Mouse (Mus musculus) heart, embryonic 14.5 days (tissue): ENCODE data around the gene Tex21. TPM values are rescaled to one million over a fixed set of nuclear protein-coding genes. Genes with fewer than 3 reads are reported as not detected.

Source experiments
- ATAC-seq: fragments of 200-750 bp; cut with Nextera tagmentation; 2 replicates; pipeline ENCODE4 v1.8.0; 2017; ENCODE audit warnings: low read depth, moderate TSS enrichment; ENCODE audit not compliant: insufficient number of reproducible peaks, insufficient read depth, low FRiP score
- H3K27ac ChIP-seq, 2 experiments: fragments of 200-500 bp in 1 of 2; fragments of 300-500 bp in 1 of 2; sonication (generic) in 1 of 2; replicated peaks in 1 of 2; 2 replicates each; pipeline ENCODE4 v1.5.1; 2012 to 2014; ENCODE audit warnings: low read depth in 2 of 2, low read length in 2 of 2, control low read depth in 1 of 2, mild to moderate bottlenecking in 1 of 2, mixed read lengths in 1 of 2; ENCODE audit not compliant: control insufficient read depth in 1 of 2, insufficient read depth in 1 of 2
- H3K27me3 ChIP-seq: fragments of 300-500 bp; sonication (generic); 2 replicates; pipeline ENCODE4 v1.6.1; 2014; ENCODE audit warnings: mild to moderate bottlenecking, low read length, control low read depth; ENCODE audit not compliant: control insufficient read depth, insufficient read depth
- H3K36me3 ChIP-seq: fragments of 300-500 bp; sonication (generic); 2 replicates; pipeline ENCODE4 v1.6.1; 2014; ENCODE audit warnings: mild to moderate bottlenecking, control low read depth, low read length, mixed read lengths; ENCODE audit not compliant: control insufficient read depth, insufficient read depth
- H3K4me1 ChIP-seq, 2 experiments: fragments of 200-500 bp in 1 of 2; fragments of 300-500 bp in 1 of 2; sonication (generic) in 1 of 2; 2 replicates each; pipeline ENCODE4 v1.6.1; 2012 to 2014; ENCODE audit warnings: low read length in 2 of 2, control low read depth in 1 of 2, mixed read lengths in 1 of 2; ENCODE audit not compliant: control insufficient read depth in 2 of 2, insufficient read depth in 2 of 2
- H3K4me2 ChIP-seq: fragments of 300-500 bp; sonication (generic); 2 replicates; pipeline ENCODE4 v1.6.1; 2014; ENCODE audit warnings: mild to moderate bottlenecking, low read length
- H3K4me3 ChIP-seq, 2 experiments: fragments of 200-500 bp in 1 of 2; fragments of 300-500 bp in 1 of 2; sonication (generic) in 1 of 2; 2 replicates each; pipeline ENCODE4 v1.5.1; 2012 to 2014; ENCODE audit warnings: low read length in 2 of 2, mild to moderate bottlenecking in 2 of 2, control low read depth in 1 of 2, low read depth in 1 of 2, moderate library complexity in 1 of 2; ENCODE audit not compliant: control insufficient read depth in 1 of 2, insufficient read depth in 1 of 2
- H3K9ac ChIP-seq: fragments of 300-500 bp; sonication (generic); 2 replicates; pipeline ENCODE4 v1.6.1; 2014; ENCODE audit warnings: mild to moderate bottlenecking, low read length
- H3K9me3 ChIP-seq: fragments of 300-500 bp; sonication (generic); 2 replicates; pipeline ENCODE4 v1.6.1; 2016; ENCODE audit warnings: low read length, control low read depth; ENCODE audit not compliant: control insufficient read depth
- WGBS: fragments of 180-500 bp; shearing (Covaris S2); extraction: QIAGEN DNeasy Blood & Tissue Kit; methylation state at CpG from one replicate; pipeline ENCODE4 v1.1.7; 2014; 5-methylcytosine and 5-hydroxymethylcytosine counted together
- polyA plus RNA-seq: library from polyadenylated mRNA; unstranded; fragments of >200 nt; fragmentation: Nextera tagmentation; extraction: Ambion mirVana; gene quantifications from 2 replicates; pipeline ENCODE4 v1.2.1, GENCODE M21; 2014

Gene Tex21
- polyA plus RNA-seq, 1 experiment from 2014 or later, result 0.22 TPM

DNA sequence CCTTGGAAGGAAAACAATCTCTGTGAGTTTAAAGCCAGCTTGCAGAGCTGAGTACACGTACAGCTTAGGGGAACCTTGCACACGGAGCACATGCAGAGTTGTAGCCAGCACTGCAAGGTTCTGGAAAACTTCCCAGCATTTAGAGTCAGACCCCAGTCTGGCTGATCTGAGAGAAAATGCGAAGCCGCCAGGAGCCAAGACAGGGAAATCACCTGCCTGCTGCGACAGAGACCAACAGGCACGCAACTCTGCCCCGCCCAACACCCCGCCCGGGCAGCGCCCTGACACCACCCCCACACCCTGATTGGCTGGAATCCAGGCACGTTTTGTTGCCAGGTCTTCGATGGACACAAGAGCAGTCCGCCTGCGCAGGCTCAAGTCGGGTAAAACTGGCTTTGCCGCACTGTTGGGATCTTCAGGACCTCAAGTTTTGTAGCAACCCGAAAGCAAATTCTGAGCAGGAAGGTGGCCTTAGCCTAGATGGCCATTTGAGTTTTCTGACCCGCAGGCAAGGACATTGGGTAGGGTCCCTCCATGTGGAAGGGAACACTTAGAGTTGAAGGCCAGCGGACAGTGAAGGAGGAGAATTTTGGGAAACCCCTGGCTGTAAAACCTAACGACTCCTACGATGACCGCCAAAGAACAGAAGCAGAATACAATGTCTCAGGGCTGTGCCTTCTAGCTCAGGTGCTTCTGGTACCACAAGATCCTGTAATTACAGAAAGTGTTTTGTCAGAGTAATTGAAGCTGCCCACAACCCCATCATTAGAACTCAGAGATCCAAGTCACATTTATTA, 50.4 kb downstream of the Tex21 start:
- H3K9me3 ChIP-seq, result no peaks in the 10 kb centered on the region
- H3K9ac ChIP-seq, result peak overlapping the region; percentile 66
- H3K27ac ChIP-seq, result peak overlapping the region; percentile 41 to 46
- peak overlapping the region; percentile 41 to 43 for H3K4me3 ChIP-seq
- under 1% methylated on average over 22 of the region's 22 CpGs for WGBS
- H3K36me3 ChIP-seq, result no peaks in the 10 kb centered on the region
- ATAC-seq, result peak; percentile 74
- H3K4me1 ChIP-seq, result peaks cover 4 to 6% of the 10 kb centered on the region in 2 experiments; a peak in 2 of 4 replicates
- H3K27me3 ChIP-seq, result no peaks in the 10 kb centered on the region
- peak overlapping the region; percentile 96 for H3K4me2 ChIP-seq

DNA sequence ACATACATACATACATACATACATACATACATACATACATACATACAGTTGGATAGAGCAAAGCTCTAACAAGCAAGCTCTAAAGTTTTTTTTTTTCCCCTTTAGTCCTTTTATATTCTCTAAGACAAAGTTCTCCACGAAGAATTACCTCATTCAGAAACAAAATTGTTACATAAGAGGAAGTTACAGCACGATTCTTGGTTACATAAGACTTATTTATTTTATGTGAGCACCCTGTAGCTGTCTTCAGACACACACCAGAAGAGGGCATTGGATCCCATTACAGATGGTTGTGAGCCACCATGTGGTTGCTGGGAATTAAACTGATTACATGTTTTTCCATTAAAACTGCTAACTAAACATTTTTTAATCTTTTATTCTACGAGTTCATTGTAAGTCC, 52.0 kb downstream of the Tex21 start:
- Histone ChIP-seq H3K36me3 (no peaks in the 10 kb centered on the region), H3K4me1 (peaks cover 4 to 6% of the 10 kb centered on the region in 2 experiments; a peak in 2 of 4 replicates), H3K4me3 (no peak overlapping the region), H3K9me3 (no peaks in the 10 kb centered on the region), H3K9ac (no peak overlapping the region), H3K4me2 (no peak overlapping the region), H3K27me3 (no peaks in the 10 kb centered on the region), H3K27ac (no peak overlapping the region)
- no peak for ATAC-seq
- 58% methylated on average over 3 of the region's 3 CpGs for WGBS

DNA sequence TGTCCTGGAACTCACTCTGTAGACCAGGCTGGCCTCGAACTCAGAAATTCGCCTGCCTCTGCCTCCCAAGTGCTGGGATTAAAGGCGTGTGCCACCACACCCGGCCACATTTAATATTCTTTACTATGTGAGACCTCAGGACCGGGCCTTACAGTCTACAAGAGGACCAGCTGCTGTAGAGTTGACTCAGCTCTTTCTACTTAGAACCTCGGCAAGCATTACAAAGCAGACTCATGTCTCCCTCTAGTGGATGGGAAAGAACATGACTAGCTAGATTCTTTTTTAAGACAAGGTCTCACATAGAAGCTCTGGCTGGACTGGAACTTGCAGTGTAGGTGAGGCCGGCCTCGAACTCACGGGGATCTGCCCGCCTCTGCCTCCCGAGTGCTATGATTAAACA, 55.6 kb downstream of the Tex21 start:
- no peak overlapping the region for H3K4me2 ChIP-seq
- no peak overlapping the region for H3K27ac ChIP-seq
- H3K27me3 ChIP-seq, result no peaks in the 10 kb centered on the region
- H3K4me1 ChIP-seq, result no peaks in the 10 kb centered on the region; a peak in 1 of 4 replicates
- 44% methylated on average over 11 of the region's 11 CpGs for WGBS
- no peak for ATAC-seq
- no peak overlapping the region for H3K4me3 ChIP-seq
- H3K9me3 ChIP-seq, result no peaks in the 10 kb centered on the region
- H3K36me3 ChIP-seq, result no peaks in the 10 kb centered on the region
- no peak overlapping the region for H3K9ac ChIP-seq

DNA sequence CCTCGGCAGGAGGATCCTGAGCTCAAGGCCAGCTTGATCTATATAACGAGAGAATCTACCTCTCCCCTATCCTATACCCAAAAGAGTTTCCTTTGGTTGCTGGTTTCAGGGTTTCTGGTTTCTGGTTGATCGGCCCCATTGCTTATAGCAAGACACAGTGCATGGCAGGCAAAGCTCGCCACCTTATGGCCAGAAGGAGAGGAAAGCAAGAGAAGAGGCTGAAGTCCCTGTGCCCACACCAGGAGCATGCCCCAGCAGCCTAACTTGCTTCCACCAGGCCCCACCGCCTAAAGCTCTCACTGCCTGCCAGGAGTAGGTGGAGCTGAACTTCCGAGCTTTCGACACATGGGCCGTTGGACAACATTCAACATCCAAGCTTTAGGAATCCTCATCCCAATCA, 58.7 kb downstream of the Tex21 start:
- H3K4me2 ChIP-seq, result no peak overlapping the region
- H3K4me3 ChIP-seq, result no peak overlapping the region
- H3K9ac ChIP-seq, result no peak overlapping the region
- 27% methylated on average over 8 of the region's 8 CpGs for WGBS
- H3K27me3 ChIP-seq, result no peaks in the 10 kb centered on the region
- no peaks in the 10 kb centered on the region for H3K9me3 ChIP-seq
- no peaks in the 10 kb centered on the region for H3K4me1 ChIP-seq
- ATAC-seq, result no peak
- no peak overlapping the region for H3K27ac ChIP-seq
- no peaks in the 10 kb centered on the region for H3K36me3 ChIP-seq

DNA sequence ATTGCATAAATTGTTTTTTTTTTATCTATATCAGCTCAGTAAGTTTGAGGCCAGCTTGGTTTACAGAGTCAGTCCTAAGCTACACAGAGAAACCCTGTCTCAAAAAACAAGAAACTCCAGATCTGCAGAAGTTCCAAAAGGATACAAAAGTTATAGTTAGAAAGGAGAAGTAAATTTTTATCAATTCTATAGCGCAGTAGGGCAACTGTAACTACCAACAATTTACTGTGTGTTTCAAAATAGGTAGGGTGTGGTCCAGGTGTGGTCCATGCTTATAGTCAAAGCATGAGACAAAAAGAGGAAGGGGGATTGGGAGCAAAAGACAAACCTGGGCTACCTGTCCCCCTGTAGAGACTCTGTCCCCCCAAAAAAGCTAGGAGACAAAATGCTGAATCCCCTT, 60.1 kb downstream of the Tex21 start:
- Histone ChIP-seq H3K4me2 (no peak overlapping the region), H3K27ac (no peak overlapping the region), H3K4me1 (no peaks in the 10 kb centered on the region), H3K9ac (no peak overlapping the region), H3K36me3 (no peaks in the 10 kb centered on the region), H3K9me3 (no peaks in the 10 kb centered on the region), H3K4me3 (no peak overlapping the region), H3K27me3 (no peaks in the 10 kb centered on the region)
- WGBS, result 82% methylated on average over 1 of the region's 1 CpGs
- ATAC-seq, result no peak

DNA sequence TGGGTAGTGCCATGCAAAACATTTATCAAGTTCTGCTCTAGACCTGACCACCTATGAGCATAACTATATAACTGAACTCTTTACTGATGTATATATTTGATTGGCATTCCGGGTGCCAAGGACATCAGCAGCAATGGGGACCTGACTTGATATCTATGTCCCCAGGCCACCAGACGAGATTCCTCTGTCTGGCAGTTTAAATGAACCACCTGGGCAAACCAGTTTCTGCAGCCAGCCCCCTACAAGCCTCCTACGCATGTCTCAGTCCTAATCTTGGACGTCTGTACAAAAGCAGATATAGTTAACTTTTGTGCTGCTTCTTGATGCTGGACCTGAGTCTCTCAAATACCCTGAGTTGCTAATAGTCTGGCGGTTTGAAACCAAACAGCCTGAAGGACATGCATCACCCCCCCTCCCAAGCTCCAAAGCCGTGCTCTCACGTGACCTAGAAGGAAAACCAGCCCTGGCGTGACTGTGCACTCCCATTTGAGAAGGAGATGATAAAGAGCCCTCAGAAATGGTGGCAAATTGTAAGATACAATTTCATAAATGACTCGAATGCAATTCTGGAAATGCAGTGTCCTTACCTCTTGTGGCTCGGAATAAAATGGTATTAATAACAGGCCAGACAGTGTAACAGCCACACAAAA, 61.3 kb downstream of the Tex21 start:
- no peak overlapping the region for H3K4me2 ChIP-seq
- ATAC-seq, result no peak
- H3K27me3 ChIP-seq, result no peaks in the 10 kb centered on the region
- no peaks in the 10 kb centered on the region for H3K36me3 ChIP-seq
- no peak overlapping the region for H3K27ac ChIP-seq
- no peak overlapping the region for H3K4me3 ChIP-seq
- H3K9me3 ChIP-seq, result no peaks in the 10 kb centered on the region
- H3K4me1 ChIP-seq, result no peaks in the 10 kb centered on the region
- 57% methylated on average over 10 of the region's 10 CpGs for WGBS
- no peak overlapping the region for H3K9ac ChIP-seq

DNA sequence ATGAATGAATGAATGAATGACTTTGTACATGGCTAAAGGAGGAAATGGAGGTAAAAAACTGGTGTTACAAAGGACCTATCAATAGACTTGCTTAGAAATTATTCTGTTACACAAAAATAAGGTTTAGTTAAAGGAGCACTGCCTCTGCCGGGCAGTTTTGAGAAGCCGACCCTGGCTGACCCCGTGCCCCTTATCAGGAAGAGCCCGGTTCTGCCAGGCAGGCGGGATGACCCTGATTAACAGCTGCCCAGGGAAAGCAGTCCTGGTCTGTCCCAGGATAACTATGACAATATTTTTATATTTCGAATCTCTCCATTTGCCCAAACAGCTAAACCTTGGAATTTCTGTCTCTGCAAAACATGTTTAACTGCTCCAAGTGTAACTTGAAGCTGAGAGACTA, 62.3 kb downstream of the Tex21 start:
- no peaks in the 10 kb centered on the region for H3K4me1 ChIP-seq
- no peak for ATAC-seq
- WGBS, result 45% methylated on average over 6 of the region's 6 CpGs

More for the DNA sequence above, 62.3 kb downstream of the Tex21 start:
- Histone ChIP-seq H3K36me3 (no peaks in the 10 kb centered on the region), H3K9ac (no peak overlapping the region), H3K4me3 (no peak overlapping the region), H3K27me3 (no peaks in the 10 kb centered on the region), H3K4me2 (no peak overlapping the region), H3K27ac (no peak overlapping the region), H3K9me3 (no peaks in the 10 kb centered on the region)
